Mouse (Mus musculus) urinary bladder, adult 18-20 months (tissue): ENCODE results near the gene Mxra7.
"Not testable (repeated sequence)": the region's sequence is repeated elsewhere in the genome, so short reads cannot be mapped to it uniquely, and the experiment has no call there.

ENCODE experiments used
- DNase-seq, 2 experiments: peaks; one replicate each; pipeline ENCODE4 v3.0.0; 2022; ENCODE audit warnings: low spot score in 2 of 2, mixed read lengths in 2 of 2

Mxra7 gene

DNA sequence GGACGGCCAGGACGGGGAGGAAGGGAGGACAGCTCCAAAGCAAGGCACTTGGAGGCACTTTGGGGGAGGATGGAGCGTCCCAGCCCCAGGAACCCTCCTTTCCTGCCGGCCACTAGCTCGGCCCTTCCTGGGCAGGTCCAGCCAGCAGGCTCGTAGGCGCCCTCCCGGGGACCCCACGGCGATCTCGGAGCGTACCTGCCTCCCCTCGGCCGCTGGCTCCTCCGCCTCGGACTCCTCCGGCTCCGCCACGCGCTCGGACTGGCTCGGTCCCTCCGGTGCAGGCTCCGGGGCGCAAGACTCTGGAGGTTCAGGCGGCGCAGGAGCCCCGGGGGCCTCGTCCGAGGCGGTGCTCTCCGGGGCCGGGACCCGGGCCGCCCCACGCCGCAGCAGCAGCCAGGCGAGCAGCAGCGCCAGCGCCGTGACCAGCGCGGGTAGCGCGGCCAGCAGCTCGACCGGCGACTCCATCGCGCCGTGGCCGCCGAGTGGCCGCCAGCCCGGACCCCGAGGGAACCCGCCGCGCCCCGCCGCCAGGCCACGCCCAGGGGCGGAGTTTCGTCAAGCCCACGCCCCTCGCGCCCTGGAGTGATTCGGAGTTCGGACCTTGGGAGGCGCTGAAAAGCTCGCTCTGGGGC lies at the start of gene Mxra7:
Mxra7 (minus strand) TSS at position 513 of the 632 bp plus-strand sequence.
- peak; percentile 73 to 74 for DNase-seq

DNA sequence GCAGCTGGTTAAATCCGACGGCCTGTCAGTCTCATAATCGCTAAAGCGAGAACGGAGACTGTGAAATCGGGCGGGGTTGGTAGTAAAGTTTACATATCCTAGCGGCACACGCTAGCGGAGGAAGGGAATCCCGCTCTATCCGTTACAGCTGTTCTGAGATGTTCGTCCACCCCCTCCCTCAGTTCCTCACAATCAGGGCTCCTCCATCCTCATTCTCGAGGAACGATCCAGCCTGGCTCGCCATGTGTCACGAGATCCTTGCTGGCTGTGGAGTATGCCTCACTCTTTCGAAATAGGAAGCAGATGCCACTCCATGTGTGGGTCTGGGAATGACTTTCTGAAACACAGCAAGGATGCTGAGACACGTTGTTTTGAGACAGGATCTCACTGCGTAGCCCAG lies 46.1 kb upstream of the Mxra7 start:
- DNase-seq: no peak

DNA sequence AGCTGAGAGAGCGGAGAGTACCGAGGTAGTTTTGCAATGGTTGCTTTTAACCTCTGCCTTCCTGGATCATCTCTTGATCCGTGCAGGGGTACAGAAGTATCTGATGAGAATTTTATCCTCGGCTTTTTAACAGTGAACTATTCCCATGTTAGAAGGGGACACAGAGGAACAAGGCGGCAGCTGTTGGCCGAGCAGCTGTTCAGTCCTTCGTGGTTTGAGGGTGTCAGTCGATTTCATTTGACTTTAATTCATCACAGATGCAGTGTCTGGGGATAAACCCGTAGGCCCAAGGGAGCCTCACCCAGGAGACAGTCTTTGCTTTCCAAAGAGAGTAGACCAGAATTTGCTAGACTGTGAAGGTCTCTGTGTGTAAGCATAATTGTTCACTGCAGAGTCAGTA lies 43.7 kb upstream of the Mxra7 start:
- no peak for DNase-seq

DNA sequence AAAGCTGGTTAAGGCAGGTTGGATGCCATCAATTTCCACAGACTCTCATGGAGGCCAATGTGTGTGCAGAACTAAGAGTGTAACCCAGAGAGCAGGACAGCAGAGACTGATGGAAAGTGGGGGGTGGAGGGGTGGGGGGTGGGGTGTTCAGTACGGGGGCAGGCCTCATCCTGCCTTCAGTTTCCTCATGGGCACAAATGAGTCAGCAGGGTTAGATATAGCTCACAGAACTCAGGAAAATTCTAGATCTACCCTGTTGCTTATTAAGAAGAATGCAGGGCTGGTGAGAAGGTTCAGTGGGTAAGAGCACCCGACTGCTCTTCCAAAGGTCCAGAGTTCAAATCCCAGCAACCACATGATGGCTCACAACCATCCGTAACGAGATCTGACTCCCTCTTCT lies 41.8 kb upstream of the Mxra7 start:
- no peak for DNase-seq

DNA sequence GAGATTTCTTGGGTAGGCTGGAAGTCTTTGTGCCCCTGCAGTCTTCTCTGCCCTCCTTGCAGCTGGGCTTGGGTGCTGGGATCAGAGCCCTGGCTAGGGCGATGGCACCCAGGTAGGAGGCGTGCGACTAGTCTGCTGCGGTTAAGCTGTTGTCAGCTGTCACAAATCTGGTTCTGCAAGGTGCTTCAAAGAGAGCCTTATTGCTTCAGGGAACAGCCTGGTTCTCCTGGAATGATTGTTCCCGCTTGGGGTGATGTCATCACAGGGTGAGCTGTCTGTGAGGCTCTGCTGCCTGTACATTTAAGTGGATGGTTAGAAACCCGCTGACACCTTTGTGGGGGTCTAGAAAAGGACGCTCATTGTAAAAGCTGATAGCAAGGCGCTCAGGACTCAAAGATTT lies 41.4 kb upstream of the Mxra7 start:
- peak; percentile 23 to 45 for DNase-seq

GRCm38 (mm10) chr11:116868129-116868528 lies 40.3 kb upstream of the Mxra7 start:
- no peak for DNase-seq

DNA sequence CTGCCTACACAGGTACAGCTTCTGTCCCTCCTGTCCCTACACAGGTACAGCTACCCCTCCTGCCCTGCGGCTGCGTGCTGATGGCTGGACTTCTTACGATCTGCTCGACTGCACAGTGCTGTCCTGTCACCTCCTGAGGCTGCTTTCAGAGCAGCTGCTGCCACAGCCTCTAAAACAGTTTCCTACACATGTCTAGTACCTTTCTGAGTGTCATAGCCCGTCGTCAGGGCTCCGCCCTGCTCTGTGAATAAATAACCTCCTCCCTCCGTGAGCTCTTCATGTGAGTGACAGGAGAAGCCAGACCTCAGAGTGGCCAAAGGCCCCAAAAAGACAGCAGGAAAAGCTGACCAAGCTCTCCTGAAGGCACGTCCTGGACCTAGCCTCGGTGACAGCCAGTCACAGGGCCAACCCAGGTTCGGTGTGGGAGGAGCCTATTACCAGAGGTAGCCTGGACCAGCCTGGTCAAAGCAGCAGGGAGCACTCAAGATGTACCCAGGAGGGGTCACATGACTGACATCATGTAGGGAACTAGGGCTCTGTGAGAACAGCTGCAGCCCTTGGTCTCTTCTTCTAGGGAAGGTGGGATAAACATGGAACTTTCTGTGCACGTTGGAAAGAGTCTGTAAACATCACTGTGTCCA lies 38.2 kb upstream of the Mxra7 start:
- no peak for DNase-seq

DNA sequence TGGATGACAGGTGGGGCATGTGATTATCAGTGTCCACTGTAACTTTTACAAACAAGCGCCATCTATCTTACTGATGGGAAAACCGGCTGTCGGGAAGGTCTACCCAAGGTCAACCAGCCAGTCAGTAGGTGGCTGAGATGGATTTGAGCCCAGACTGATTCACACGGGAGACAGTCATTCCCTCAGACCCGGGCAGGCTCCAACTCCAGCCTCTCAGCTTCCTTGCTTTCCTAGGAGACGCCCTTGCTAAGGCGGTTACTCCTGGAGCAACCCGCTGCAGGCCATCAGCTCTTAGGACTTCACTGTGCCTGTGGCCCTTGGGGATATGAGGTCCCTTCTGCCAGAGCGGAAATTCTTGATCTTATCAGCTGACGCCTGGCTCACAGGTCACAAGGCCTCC lies 36.6 kb upstream of the Mxra7 start:
- no peak for DNase-seq

GRCm38 (mm10) chr11:116857183-116857850 lies 29.5 kb upstream of the Mxra7 start:
- DNase-seq: no peak

DNA sequence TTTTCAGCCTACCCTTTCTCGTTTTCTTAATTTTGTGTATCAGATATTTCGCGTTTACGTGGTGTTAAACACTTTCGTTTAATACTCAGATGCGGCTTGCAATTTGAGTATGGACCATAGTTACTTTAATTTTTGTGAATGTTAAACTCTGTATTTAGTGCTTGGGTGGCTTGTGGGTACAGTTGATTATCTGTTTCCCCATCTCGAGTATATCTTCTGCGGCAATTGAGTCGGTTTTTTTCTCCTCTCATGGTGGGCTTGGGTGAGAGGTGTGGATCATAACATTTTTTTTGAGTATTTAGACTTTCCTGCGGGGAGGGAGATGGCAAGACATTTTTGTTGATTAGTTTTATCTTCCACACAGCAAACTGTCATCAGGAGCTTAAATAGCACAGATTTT lies 26.4 kb upstream of the Mxra7 start:
- DNase-seq: no peak

GRCm38 (mm10) chr11:116853512-116853928 lies 25.7 kb upstream of the Mxra7 start:
- DNase-seq: peak in 1 of 2 experiments; percentile 95

DNA sequence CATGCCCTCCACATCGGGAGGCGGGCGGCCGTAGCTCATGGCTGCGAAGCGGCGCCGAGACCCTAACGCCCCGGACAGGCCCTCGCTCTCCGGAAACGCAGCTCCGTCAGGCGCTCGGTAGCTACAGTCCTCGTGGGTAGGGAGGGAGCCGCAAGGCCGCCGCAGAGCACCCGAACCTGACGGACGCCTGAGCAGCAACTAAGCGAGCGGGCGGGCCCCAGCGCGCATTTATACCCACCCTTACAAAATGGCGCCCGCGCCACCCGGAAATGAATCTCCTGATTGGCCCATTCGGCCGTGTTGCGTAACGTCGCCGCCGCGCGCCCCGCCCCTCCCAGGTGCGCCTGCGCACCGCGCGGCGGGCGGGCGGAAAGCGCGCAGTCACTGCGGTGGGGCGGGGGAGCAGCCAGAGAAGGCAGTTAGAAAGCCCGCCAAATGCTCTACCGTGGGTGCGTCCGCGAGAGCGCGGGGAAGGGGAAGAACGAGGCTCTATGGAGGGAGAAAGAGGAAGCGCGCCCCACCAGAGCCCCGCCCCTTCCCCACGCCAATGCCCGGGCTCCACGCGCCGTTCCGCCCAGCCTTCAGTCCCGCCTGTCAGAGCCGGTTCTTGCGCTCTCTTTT lies 25.2 kb upstream of the Mxra7 start, which contains the start of gene Srsf2:
Srsf2 (minus strand) TSS at position 204 of the 621 bp plus-strand sequence.
- peak; percentile 94 to 97 for DNase-seq

DNA sequence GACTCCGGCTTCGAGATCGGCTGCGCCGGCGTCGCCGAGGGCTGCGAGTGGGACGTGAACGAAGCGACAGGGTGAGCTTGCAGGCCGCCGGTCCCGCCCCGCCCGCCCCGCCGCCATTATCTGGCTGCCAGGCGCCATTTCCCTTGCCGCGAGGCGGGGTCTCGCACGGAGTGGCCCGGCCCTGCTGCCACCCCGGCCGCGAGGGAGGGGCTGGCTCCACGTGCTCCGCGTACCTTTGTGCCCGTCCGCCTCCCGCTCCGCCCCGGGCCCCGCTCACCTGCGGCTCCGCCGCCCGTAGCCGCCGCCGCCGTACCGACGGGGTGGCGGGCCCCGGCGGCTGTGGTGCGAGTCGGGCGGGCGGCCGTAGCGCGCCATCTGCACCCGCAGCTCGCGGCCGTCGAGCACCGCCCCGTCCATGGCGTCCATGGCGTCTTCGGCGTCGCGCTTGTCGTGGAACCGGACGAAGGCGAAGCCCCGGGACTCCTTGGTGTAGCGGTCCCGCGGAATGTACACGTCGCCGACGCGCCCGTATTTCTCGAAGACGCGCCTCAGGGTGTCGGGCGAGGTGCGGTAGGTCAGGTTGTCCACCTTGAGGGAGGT lies 24.5 kb upstream of the Mxra7 start, which contains the start of gene Mfsd11:
Mfsd11 (plus strand) TSS at position 150 of the 600 bp plus-strand sequence.
- peak; percentile 75 to 80 for DNase-seq

DNA sequence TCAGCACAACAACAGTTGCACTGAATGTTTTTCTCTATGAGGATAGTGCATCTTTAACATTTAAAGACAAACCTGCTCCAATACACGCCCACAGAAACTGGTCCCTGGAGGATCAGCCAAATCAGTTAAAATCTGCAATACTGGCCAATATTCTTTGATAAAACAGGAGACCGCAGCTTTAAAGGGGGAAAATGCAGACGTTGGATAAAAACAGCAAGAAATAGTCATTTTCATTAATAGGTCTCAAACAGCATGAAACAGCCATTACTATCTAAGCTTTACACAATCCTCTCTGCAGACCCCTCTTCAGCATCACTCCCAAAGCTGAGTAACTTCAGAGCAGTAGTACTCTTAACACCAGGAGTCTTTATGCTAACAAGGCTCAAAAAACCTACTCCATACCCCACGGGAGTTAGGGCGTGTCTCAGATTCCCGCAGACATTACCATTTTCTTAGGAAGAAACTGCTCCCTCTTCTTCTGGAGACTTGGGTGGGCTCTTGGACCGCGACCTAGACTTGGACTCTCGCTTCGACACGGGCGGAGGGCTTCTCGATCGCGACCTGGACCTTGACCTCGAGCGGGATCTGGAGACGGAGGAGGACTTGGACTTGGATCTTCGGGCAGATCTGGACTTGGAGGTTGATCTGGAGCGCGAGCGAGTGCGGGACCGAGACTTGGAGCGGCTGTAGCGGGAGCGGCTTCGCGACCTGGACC lies 23.9 kb upstream of the Mxra7 start:
- DNase-seq: no peak

GRCm38 (mm10) chr11:116850833-116851477 lies 23.1 kb upstream of the Mxra7 start:
- DNase-seq: no peak

- no peak for DNase-seq
These were observed 22.2 kb upstream of the Mxra7 start for GRCm38 (mm10) chr11:116850085-116850484.

GRCm38 (mm10) chr11:116849587-116849986 lies 21.7 kb upstream of the Mxra7 start:
- no peak for DNase-seq

DNA sequence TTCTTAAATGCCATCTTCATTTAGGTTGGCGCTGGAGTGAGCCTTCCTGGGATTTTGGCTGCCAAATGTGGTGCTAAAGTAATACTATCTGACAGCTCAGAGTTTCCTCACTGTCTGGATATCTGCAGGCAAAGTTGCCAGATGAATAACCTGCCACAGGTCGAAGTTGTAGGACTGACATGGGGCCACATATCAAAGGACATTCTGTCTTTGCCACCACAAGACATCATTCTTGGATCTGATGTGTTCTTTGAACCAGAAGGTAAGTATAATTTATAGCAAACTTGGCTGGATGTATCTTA lies 21.0 kb upstream of the Mxra7 start:
- DNase-seq: not testable (repeated sequence)

DNA sequence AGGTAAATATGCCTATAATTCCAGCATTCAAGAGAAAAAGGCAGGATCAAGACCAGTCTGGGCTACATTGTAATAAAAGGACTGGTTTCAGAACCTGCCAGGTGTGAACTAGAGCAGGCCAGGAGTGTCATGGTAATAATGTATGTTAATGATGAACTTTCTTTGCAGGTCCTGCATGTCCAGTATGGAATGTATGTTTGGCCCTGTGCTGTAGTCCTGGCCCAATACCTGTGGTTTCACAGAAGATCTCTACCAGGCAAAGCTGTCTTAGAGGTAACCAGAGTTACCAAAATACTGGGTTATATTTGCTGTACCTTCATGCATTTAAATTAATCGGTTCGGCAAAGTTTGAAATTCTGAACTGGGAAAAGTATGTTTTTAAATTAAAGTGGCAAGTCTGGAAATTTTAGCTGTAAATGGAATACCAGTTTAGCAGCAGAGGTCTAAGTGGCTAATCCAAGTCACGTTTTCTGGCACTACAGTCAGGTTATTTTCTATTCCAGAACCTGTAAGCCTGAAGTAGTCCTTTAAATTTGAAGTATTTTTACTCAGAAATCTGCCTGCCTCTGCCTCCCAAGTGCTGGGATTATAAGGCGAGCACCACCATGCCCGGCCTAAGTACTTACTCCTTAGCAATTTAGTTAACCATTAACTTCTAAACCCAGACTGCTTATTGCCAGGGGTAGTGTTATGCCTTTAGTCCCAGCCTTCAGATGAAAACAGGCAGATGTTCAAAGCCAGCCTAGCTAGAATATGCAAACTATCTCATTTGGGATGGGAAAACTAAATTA lies 20.4 kb upstream of the Mxra7 start:
- no peak for DNase-seq
